Mouse (Mus musculus) limb, embryonic 15.5 days (tissue): ENCODE results near the gene Ccdc159. TPM values are rescaled to one million over a fixed set of nuclear protein-coding genes. Genes with fewer than 3 reads are reported as not detected.

ENCODE experiments used
- ATAC-seq: fragments of 200-750 bp; cut with Nextera tagmentation; 2 replicates; pipeline ENCODE4 v1.8.0; 2017; ENCODE audit warnings: low read depth, moderate TSS enrichment; ENCODE audit not compliant: insufficient number of reproducible peaks, low FRiP score, low TSS enrichment
- H3K27ac ChIP-seq: fragments of 300-500 bp; sonication (generic); 2 replicates; pipeline ENCODE4 v1.5.1; 2015; ENCODE audit warnings: moderate library complexity, mild to moderate bottlenecking, inconsistent platforms
- H3K27me3 ChIP-seq: fragments of 300-500 bp; sonication (generic); 2 replicates; pipeline ENCODE4 v1.6.1; 2015; ENCODE audit warnings: inconsistent platforms
- H3K36me3 ChIP-seq: fragments of 300-500 bp; sonication (generic); 2 replicates; pipeline ENCODE4 v1.6.1; 2015; ENCODE audit warnings: inconsistent platforms
- H3K4me1 ChIP-seq: fragments of 300-500 bp; sonication (generic); 2 replicates; pipeline ENCODE4 v1.6.1; 2015; ENCODE audit warnings: inconsistent platforms
- H3K4me2 ChIP-seq: fragments of 300-500 bp; sonication (generic); 2 replicates; pipeline ENCODE4 v1.6.1; 2015; ENCODE audit warnings: mild to moderate bottlenecking, inconsistent platforms
- H3K4me3 ChIP-seq: fragments of 300-500 bp; sonication (generic); 2 replicates; pipeline ENCODE4 v1.5.1; 2015; ENCODE audit warnings: mild to moderate bottlenecking, inconsistent platforms
- H3K9ac ChIP-seq: fragments of 300-500 bp; sonication (generic); 2 replicates; pipeline ENCODE4 v1.6.1; 2015; ENCODE audit warnings: inconsistent platforms
- H3K9me3 ChIP-seq: fragments of 300-500 bp; sonication (generic); 2 replicates; pipeline ENCODE4 v1.6.1; 2016; ENCODE audit warnings: inconsistent platforms
- WGBS: fragments of 180-500 bp; shearing (Covaris S2); methylation state at CpG from one replicate; pipeline ENCODE4 v1.1.7; 2015; 5-methylcytosine and 5-hydroxymethylcytosine counted together
- polyA plus RNA-seq: library from polyadenylated mRNA; unstranded; fragments of >200 nt; fragmentation: Nextera tagmentation; extraction: Ambion mirVana; gene quantifications from 2 replicates; pipeline ENCODE4 v1.2.1, GENCODE M21; 2015

Gene Ccdc159
- polyA plus RNA-seq, 1 experiment from 2014 or later, result 4.1 TPM

DNA sequence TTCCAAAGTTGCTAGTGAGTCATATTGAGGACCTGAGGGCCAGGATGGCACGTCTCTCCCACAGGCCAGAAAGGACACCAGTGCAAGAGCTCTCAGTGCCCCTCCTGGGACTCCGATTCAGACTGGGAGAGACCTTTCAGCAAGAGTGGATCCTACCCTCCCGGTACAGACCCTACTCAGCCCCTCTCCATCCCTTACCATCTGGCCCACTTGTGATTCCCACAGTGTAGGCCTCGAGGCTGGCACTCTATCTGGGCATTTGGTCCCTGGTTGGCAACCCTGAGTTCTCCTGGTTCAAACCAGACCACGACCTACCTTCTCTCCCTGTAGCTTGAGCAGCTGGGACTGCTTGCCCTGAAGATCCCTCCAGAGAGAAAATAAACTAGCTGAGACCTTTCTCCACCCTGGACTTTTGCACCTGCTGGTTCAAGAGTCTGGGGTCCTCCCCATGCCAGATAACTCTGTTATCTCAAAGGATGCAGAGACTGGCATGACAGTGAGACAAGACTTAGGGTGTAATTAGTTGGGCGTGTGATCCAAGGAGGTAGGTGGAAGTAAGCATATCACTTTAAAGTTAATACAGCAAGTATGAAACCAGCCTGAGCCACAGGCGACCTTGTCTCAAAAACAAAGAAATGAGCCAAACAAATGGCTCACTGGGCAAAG is 8.3 kb downstream of the Ccdc159 start:
- Histone ChIP-seq H3K36me3 (no peaks in the 10 kb centered on the region), H3K27ac (no peak overlapping the region), H3K4me3 (no peak overlapping the region), H3K4me2 (peak overlapping the region; percentile 82; the same call in 1 of the 2 replicates), H3K9ac (no peak overlapping the region), H3K27me3 (no peaks in the 10 kb centered on the region), H3K9me3 (no peaks in the 10 kb centered on the region), H3K4me1 (peaks cover 15% of the 10 kb centered on the region; the same call in 1 of the 2 replicates)
- 83% methylated on average over 7 of the region's 7 CpGs for WGBS
- ATAC-seq, result no peak

DNA sequence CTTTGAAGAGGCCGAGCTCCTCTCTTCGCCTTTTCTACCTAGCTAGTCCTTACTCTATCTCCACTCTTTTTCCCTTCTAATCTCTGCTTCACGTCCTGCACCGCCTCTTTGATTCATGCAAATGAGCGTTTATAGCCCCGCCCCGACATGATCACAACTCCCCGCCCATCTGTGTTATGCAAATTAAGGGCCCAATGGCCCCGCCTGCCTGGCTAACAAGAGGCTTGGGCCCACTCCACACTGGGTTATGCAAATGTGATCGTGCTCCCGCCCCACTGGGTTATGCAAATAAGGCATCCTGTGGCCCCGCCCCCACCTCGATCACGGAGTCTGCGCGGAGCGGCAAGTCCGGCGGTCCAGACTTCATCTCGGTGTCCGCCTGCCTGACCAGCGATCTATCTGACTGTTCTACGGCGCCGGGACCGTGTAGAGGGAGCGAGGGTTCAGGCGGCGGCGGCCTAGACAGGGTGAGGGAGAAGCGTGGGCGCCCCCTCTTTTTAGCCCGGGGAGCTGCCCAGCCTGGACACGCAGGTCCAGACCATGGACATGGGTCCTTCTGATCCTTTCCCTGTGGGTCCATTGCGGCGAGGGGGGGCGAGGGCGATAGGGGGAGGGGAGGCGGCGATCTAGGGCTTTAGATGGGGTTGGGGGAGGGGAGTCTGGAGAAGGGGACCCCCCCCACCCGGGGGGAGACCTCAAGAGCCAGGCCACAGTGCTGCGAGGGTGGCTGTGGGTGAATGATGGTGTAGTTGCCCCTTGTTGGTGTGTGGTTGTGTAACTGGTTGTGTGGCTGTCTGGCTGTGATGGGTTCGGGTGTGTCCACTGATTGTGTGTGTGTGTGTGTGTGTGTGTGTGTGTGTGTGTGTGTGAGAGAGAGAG is 9.7 kb downstream of the Ccdc159 start, which contains the start of gene Plppr2:
Plppr2 (plus strand) TSS at position 342 of the 879 bp plus-strand sequence.
- H3K27me3 ChIP-seq, result no peaks in the 10 kb centered on the region
- H3K27ac ChIP-seq, result peak within 1 kb of the TSS; percentile 63; the same call in 1 of the 2 replicates
- ATAC-seq, result peak; percentile 90
- no peaks in the 10 kb centered on the region for H3K9me3 ChIP-seq
- peak within 1 kb of the TSS; percentile 59 for H3K4me3 ChIP-seq
- no peaks in the 10 kb centered on the region; the same call in 1 of the 2 replicates for H3K36me3 ChIP-seq
- 3% methylated on average over 40 of the region's 43 CpGs for WGBS
- peak within 1 kb of the TSS; percentile 82 for H3K4me2 ChIP-seq
- peak within 1 kb of the TSS; percentile 42 for H3K9ac ChIP-seq
- H3K4me1 ChIP-seq, result peaks cover 15% of the 10 kb centered on the region; the same call in 1 of the 2 replicates

DNA sequence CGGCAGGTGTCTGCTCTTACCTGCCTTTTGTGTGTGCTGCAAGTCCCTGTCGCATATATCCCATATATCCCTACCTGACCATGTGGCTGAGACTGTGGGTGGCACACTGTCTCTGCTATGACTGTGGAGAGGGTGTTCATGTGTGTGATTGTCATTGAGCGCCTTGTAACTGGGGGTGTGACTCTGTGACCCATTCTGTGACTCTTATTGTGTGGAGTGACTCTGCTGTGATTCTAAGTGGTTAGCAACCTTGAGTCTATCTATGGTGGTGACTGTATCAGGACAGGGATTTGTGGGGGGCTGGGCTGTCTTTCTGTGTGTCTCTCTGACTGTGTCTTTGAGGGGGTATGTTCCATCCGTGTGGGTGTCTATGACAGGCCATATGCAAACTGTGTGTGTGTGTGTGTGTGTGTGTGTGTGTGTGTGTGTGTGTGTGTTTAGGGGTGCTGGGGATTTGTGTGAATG is 10.5 kb downstream of the Ccdc159 start:
- 73% methylated on average over 4 of the region's 4 CpGs for WGBS

DNA sequence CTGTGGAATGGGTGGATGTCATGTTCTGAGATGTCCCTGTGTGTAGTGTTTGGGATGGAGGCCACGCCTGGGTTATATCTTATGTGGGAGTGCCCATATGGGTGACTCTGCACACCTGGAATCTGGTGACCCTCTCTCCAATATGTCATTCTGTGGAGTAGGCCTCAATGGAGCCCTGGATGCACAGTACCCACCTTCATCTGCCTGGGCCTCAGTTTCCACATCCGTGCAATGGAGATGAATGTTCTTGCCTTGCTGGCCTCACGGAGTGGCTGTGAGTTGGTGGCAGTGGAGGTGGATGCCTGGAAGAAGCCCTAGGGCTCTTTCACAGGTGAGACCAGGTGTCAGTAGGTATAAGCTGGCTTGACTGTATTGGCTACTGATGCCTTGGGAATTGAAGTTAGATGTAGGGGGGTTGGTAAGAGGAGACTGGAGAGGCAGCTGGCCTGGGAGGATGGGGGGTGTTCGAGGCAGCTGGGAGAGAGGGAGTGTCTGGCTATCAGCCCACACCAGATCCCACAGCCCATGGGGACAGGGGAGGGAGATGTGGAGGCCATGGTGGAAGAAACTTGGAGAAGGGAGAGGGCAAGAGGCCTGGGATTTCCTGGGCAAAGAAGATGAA is 11.1 kb downstream of the Ccdc159 start:
- no peak overlapping the region for H3K9ac ChIP-seq
- H3K4me3 ChIP-seq, result no peak overlapping the region
- 78% methylated on average over 4 of the region's 4 CpGs for WGBS
- H3K4me1 ChIP-seq, result peaks cover 12% of the 10 kb centered on the region; the same call in 1 of the 2 replicates
- H3K9me3 ChIP-seq, result no peaks in the 10 kb centered on the region
- ATAC-seq, result no peak
- H3K36me3 ChIP-seq, result no peaks in the 10 kb centered on the region; the same call in 1 of the 2 replicates
- no peak overlapping the region for H3K4me2 ChIP-seq
- H3K27me3 ChIP-seq, result peaks cover under 1% of the 10 kb centered on the region; the same call in 1 of the 2 replicates
- H3K27ac ChIP-seq, result no peak overlapping the region

More for the DNA sequence above, 10.5 kb downstream of the Ccdc159 start:
- Histone ChIP-seq H3K9ac (no peak overlapping the region), H3K9me3 (no peaks in the 10 kb centered on the region), H3K27me3 (no peaks in the 10 kb centered on the region), H3K4me2 (no peak overlapping the region), H3K27ac (no peak overlapping the region), H3K4me3 (peak overlapping the region; percentile 59; the same call in 1 of the 2 replicates), H3K4me1 (peaks cover 15% of the 10 kb centered on the region; the same call in 1 of the 2 replicates), H3K36me3 (no peaks in the 10 kb centered on the region; the same call in 1 of the 2 replicates)
- ATAC-seq, result no peak

DNA sequence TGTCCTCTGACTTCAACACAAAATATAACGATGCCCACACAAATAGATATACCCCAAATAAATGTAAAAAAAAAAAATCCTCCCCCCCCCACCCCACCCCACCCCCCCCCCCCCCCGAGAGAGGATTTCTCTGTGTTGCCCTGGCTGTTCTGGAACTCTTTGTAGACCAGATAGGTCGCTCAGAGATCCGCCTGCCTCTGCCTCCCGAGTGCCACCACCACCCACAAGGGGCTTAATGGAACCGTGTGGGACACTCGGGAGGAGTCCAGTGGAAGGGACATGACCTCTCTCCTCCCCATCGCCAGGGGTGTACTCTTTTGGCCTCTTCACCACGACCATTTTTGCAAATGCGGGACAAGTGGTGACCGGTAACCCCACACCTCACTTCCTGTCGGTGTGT is 15.8 kb downstream of the Ccdc159 start:
- peaks cover 4% of the 10 kb centered on the region for H3K4me1 ChIP-seq
- no peak overlapping the region for H3K4me3 ChIP-seq
- no peaks in the 10 kb centered on the region; the same call in 1 of the 2 replicates for H3K36me3 ChIP-seq
- H3K27me3 ChIP-seq, result peaks cover 25% of the 10 kb centered on the region
- no peak overlapping the region for H3K4me2 ChIP-seq
- no peak overlapping the region for H3K27ac ChIP-seq
- WGBS, result 74% methylated on average over 12 of the region's 12 CpGs
- no peaks in the 10 kb centered on the region for H3K9me3 ChIP-seq
- ATAC-seq, result no peak
- H3K9ac ChIP-seq, result no peak overlapping the region

DNA sequence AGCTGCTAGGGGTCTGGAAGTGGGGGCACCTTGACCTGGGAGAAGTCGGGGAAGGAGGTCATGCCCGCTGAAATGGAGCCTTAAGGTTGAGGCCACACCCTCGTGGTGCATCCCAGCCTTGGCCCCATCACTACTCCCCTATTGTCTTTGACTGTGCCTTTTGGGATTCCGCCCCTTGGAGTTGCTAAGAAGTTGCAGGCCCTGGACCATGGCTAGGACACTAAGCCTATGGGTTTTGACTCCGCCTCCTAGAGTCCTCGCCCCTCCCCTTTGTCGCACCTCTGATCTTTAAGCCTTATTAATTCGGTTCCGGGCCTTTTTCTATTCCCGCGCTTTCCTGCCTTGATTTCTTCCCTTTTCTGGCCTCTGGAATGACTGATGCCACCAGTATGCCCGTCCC is 16.4 kb downstream of the Ccdc159 start:
- Histone ChIP-seq H3K4me2 (no peak overlapping the region), H3K27ac (no peak overlapping the region), H3K4me1 (peaks cover 4% of the 10 kb centered on the region), H3K36me3 (no peaks in the 10 kb centered on the region; the same call in 1 of the 2 replicates), H3K9ac (no peak overlapping the region), H3K27me3 (peaks cover 31% of the 10 kb centered on the region), H3K9me3 (no peaks in the 10 kb centered on the region), H3K4me3 (no peak overlapping the region)
- WGBS, result 38% methylated on average over 12 of the region's 12 CpGs
- no peak for ATAC-seq

DNA sequence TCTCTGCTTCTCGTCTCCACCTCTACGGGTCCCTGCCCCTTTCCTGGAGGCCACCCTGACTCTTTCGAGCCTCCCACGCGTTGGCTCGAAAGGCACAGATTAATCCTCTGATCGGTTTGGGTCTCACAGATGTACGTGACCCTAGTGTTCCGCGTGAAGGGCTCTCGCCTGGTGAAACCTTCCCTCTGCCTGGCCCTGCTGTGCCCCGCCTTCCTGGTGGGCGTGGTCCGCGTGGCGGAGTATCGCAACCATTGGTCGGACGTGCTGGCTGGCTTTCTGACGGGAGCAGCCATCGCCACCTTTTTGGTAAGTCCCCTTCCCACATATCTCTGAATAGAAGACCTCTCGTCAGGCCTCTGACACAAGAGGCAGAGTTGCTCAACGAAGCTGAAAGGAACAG is 17.0 kb downstream of the Ccdc159 start:
- H3K4me3 ChIP-seq, result no peak overlapping the region
- WGBS, result 16% methylated on average over 23 of the region's 23 CpGs
- no peaks in the 10 kb centered on the region for H3K9me3 ChIP-seq
- ATAC-seq, result no peak
- H3K4me2 ChIP-seq, result no peak overlapping the region
- peaks cover 33% of the 10 kb centered on the region for H3K27me3 ChIP-seq
- no peak overlapping the region for H3K27ac ChIP-seq
- H3K4me1 ChIP-seq, result peaks cover 4% of the 10 kb centered on the region
- no peak overlapping the region for H3K9ac ChIP-seq
- no peaks in the 10 kb centered on the region; the same call in 1 of the 2 replicates for H3K36me3 ChIP-seq

DNA sequence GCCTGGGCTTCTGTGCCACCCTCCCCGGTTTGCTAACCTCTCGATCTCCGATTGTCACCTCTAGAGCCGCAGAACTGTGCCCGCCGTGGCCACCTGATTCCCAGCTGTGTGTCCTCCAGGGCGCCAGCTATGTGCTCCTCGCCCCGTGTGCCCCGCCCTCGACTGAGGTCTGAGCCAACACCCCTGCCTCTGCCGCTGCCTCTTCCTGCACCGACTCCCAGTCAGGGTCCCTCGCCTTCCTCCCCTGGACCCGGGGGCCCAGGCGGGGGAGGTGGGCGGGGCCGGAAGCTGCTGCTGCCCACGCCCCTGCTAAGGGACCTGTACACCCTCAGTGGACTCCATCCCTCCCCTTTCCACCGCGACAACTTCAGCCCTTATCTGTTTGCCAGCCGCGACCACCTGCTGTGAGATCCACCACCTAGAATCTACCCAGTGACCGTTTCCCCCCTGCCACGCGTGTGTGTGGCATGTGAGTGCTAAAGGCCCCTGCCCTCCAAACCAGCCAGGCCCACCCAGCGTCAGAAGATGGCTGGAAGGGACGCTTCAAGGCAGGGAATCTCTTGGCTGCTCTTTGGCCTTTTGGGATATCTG is 20.4 kb downstream of the Ccdc159 start:
- WGBS, result 8% methylated on average over 28 of the region's 28 CpGs

DNA sequence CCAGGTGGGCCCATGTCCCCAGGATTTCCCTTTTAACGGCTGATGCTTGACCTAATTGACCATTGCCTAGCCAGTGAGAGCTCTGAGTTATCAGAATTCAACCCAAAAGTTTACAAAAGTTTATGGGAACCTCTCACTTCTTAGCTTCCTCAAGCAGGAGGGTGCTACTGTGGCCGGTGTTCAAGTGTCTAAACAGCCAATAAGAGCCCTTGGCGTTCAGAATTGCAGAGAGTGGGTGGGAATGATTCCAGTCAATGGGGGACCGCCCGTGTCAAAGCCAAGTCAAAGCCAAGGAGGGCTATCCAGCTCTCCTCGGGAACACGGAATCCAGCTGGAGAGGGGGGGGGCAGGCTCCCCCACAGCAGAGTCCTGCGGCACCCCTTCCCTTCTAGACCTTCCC is 20.9 kb downstream of the Ccdc159 start:
- 53% methylated on average over 8 of the region's 8 CpGs for WGBS
- ATAC-seq, result no peak
- no peak overlapping the region for H3K9ac ChIP-seq
- H3K36me3 ChIP-seq, result no peaks in the 10 kb centered on the region
- no peak overlapping the region for H3K27ac ChIP-seq
- no peak overlapping the region for H3K4me3 ChIP-seq
- no peak overlapping the region for H3K4me2 ChIP-seq
- no peaks in the 10 kb centered on the region for H3K9me3 ChIP-seq
- H3K27me3 ChIP-seq, result peaks cover 35% of the 10 kb centered on the region
- H3K4me1 ChIP-seq, result peaks cover 4% of the 10 kb centered on the region

More for the DNA sequence above, 20.4 kb downstream of the Ccdc159 start:
- H3K4me1 ChIP-seq, result peaks cover 4% of the 10 kb centered on the region
- H3K9ac ChIP-seq, result no peak overlapping the region
- peaks cover 35% of the 10 kb centered on the region for H3K27me3 ChIP-seq
- no peak overlapping the region for H3K4me3 ChIP-seq
- no peak overlapping the region for H3K27ac ChIP-seq
- no peak for ATAC-seq
- no peaks in the 10 kb centered on the region for H3K36me3 ChIP-seq
- H3K4me2 ChIP-seq, result no peak overlapping the region
- no peaks in the 10 kb centered on the region for H3K9me3 ChIP-seq

DNA sequence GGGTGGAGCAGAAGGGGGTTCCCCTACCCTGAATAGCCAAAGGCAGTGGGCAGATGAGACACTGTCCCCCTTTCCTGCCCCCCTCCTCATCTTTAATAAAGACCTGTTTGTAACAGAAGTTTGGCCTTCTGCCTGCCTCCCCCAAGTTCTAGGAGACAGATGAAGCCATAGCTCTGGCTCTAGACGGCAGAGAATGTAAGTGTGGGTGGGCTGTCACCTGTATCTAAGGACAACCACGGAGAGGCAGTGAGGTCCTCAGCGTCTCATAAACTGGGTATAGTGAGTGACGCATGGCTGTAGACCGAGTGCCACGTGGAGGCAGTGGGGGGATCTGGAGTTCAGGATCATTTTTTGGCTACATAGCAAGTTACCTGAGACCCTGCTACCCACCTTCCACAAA is 21.5 kb downstream of the Ccdc159 start:
- peaks cover 4% of the 10 kb centered on the region for H3K4me1 ChIP-seq
- no peak overlapping the region for H3K9ac ChIP-seq
- H3K27ac ChIP-seq, result no peak overlapping the region
- H3K4me2 ChIP-seq, result no peak overlapping the region
- peaks cover 31% of the 10 kb centered on the region for H3K27me3 ChIP-seq
- H3K36me3 ChIP-seq, result no peaks in the 10 kb centered on the region
- H3K9me3 ChIP-seq, result no peaks in the 10 kb centered on the region
- 59% methylated on average over 6 of the region's 6 CpGs for WGBS
- no peak for ATAC-seq
- no peak overlapping the region for H3K4me3 ChIP-seq

DNA sequence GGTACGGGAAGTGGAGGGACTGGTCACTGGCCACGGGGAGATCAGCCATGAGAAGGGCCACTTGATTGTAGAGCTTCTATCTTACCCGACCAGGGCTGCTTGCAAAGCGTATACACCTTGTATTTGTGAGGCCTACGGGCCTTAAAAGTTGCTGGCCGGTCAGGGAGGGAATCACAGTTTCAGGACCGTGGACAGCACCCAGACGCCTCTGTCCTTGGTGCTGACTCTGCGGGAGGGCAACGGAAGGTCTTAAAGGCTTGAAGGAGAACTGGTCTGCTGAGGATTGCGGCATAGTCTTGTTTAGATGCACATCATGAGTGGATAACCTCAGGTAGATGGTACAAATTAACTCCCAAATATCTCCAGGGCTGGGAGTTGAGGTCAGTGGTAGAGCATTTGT is 23.1 kb downstream of the Ccdc159 start:
- no peak for ATAC-seq
- Histone ChIP-seq H3K9me3 (no peaks in the 10 kb centered on the region), H3K4me2 (no peak overlapping the region), H3K9ac (no peak overlapping the region), H3K4me3 (no peak overlapping the region), H3K27me3 (peaks cover 31% of the 10 kb centered on the region), H3K27ac (no peak overlapping the region), H3K4me1 (peaks cover 7% of the 10 kb centered on the region), H3K36me3 (no peaks in the 10 kb centered on the region)
- 18% methylated on average over 11 of the region's 11 CpGs for WGBS
